Comparison of ENCODE assay signal across 9 mouse cellular contexts in genomic region chr17:35813653-35814052, GRCm38 (mm10). TPM values are rescaled to one million over a fixed set of nuclear protein-coding genes. Genes with fewer than 3 reads are reported as not detected.
DNase-seq lines count a peak whose midpoint lies in the region; ATAC-seq and TF ChIP-seq lines count a peak whose summit lies in the region.
"Had no signal": no experiment of that assay in that cellular context is flagged by ENCODE, and none has a peak within 500 bp of the region (broad histone marks: within the 10 kb centered on the region; RNA-seq: fewer than 3 reads in every experiment).

No protein-coding gene starts in this region.

- 0 out of 2 replicates have a peak, but pooled peaks have one; percentile 8 for ATAC-seq in kidney, embryonic 16.5 days (ENCODE audit: low FRiP score, low TSS enrichment)
- no peak for ATAC-seq in kidney, embryonic 14.5 days (ENCODE audit: low FRiP score, low TSS enrichment)
- ATAC-seq in megakaryocyte, adult 5-6 weeks (ENCODE audit: poor library complexity, severe bottlenecking), result 0 out of 2 replicates have a peak, but pooled peaks have one; percentile 21
- ATAC-seq in monocyte, adult 5-6 weeks (replicated peaks; ENCODE audit: insufficient number of reproducible peaks, low FRiP score, low TSS enrichment, poor library complexity, severe bottlenecking), result no peak; the same call in 1 of the 2 replicates

- TF ChIP-seq POLR2A in cortical plate, adult 2 months (IDR thresholded peaks at IDR 0.05; ENCODE audit: extremely low read depth, insufficient read depth, low read length), result no peak

- H3K4me1 ChIP-seq in kidney, embryonic 16.5 days (ENCODE audit: insufficient read depth, low read length), result peaks cover 30% of the 10 kb centered on the region
- peaks cover 16% of the 10 kb centered on the region for H3K4me1 ChIP-seq in kidney, embryonic 14.5 days (ENCODE audit: control insufficient read depth, insufficient read depth, low read length)
- no peaks in the 10 kb centered on the region for H3K4me1 ChIP-seq in cortical plate, adult 2 months (ENCODE audit: control insufficient read depth, insufficient read depth, low read length)

- no peak overlapping the region for H3K4me3 ChIP-seq in kidney, embryonic 16.5 days (ENCODE audit: low read length)
- H3K4me3 ChIP-seq in kidney, embryonic 14.5 days (ENCODE audit: low read length), result no peak overlapping the region
- no peak overlapping the region for H3K4me3 ChIP-seq in cortical plate, adult 2 months (ENCODE audit: insufficient read depth, low read length)
- H3K4me3 ChIP-seq: erythroblast, embryonic 14.5 days had no signal

- H3K27ac ChIP-seq in kidney, embryonic 16.5 days (ENCODE audit: low read length), result peak overlapping the region; percentile 75
- H3K27ac ChIP-seq in kidney, embryonic 14.5 days (ENCODE audit: low read depth, low read length), result no peak overlapping the region; the same call in 1 of the 2 replicates
- H3K27ac ChIP-seq in cortical plate, adult 2 months (ENCODE audit: insufficient read depth, low read length), result peak overlapping the region; percentile 36

- no peaks in the 10 kb centered on the region for H3K27me3 ChIP-seq in kidney, embryonic 16.5 days (ENCODE audit: insufficient read depth, low read length)
- H3K27me3 ChIP-seq in kidney, embryonic 14.5 days (ENCODE audit: control insufficient read depth, insufficient read depth, low read length), result no peaks in the 10 kb centered on the region

- DNase-seq in CD8-positive naive resting alpha-beta T cell, adult 2 months (ENCODE audit: low read depth in 2 of 2, low spot score in 2 of 2), result peak; percentile 53 to 58
- DNase-seq in ovary, postnatal 10 days (ENCODE audit: low spot score), result no peak
- DNase-seq in right cerebral cortex, adult 18-20 months, result no peak

- no peak overlapping the region for H3K4me2 ChIP-seq in kidney, embryonic 16.5 days (replicated peaks; ENCODE audit: low read depth, low read length)
- no peak overlapping the region for H3K4me2 ChIP-seq in kidney, embryonic 14.5 days (replicated peaks; ENCODE audit: low read depth, low read length)

- H3K9ac ChIP-seq in kidney, embryonic 16.5 days (replicated peaks; ENCODE audit: low read length), result no peak overlapping the region
- H3K9ac ChIP-seq in kidney, embryonic 14.5 days (ENCODE audit: low read depth, low read length), result no peak overlapping the region

- WGBS in kidney, embryonic 16.5 days, result 79% methylated on average over 7 of the region's 7 CpGs
- 84% methylated on average over 7 of the region's 7 CpGs for WGBS in kidney, embryonic 14.5 days

- no peaks in the 10 kb centered on the region for H3K9me3 ChIP-seq in kidney, embryonic 16.5 days (ENCODE audit: low read length)
- no peaks in the 10 kb centered on the region for H3K9me3 ChIP-seq in kidney, embryonic 14.5 days (ENCODE audit: control insufficient read depth, low read length)

- no peak for TF ChIP-seq CTCF in cortical plate, adult 2 months (IDR thresholded peaks at IDR 0.05; ENCODE audit: extremely low read depth, insufficient read depth, low read length)

- H3K36me3 ChIP-seq in kidney, embryonic 16.5 days (ENCODE audit: insufficient read depth, low read length), result no peaks in the 10 kb centered on the region
- no peaks in the 10 kb centered on the region for H3K36me3 ChIP-seq in kidney, embryonic 14.5 days (ENCODE audit: control insufficient read depth, insufficient read depth, low read length)

RNA-seq across cellular contexts. Expression of gene Ier3, which starts 7.8 kb away (rescaled TPM):
- 33.5 and 40.4 TPM in 2 replicates for polyA plus RNA-seq in kidney, embryonic 16.5 days (2015; fragmentation: Nextera tagmentation; extraction: Ambion mirVana)
- polyA plus RNA-seq in kidney, embryonic 14.5 days (2014; fragmentation: Nextera tagmentation; extraction: Ambion mirVana), result 6.8 and 7.7 TPM in 2 replicates
- 13.4 and 18.4 TPM in 2 replicates for polyA plus RNA-seq in cortical plate, adult 2 months (2012; rRNA removed)
- 21.1 and 22.8 TPM in 2 replicates for total RNA-seq in megakaryocyte, adult 5-6 weeks (2015)
- 15.7 and 20.5 TPM in 2 replicates for total RNA-seq in megakaryocyte, adult 5-6 weeks (2017)
- total RNA-seq in monocyte, adult 5-6 weeks (2017), result 17.2 to 77.7 TPM (median 52.8 TPM) in 3 replicates

RNA-seq across cellular contexts. Expression of gene Flot1, which starts 9.4 kb away (rescaled TPM):
- polyA plus RNA-seq in kidney, embryonic 16.5 days (2015; fragmentation: Nextera tagmentation; extraction: Ambion mirVana), result 52.7 and 56.9 TPM in 2 replicates
- polyA plus RNA-seq in kidney, embryonic 14.5 days (2014; fragmentation: Nextera tagmentation; extraction: Ambion mirVana), result 35.9 and 36.1 TPM in 2 replicates
- 212 and 223 TPM in 2 replicates for polyA plus RNA-seq in cortical plate, adult 2 months (2012; rRNA removed)
- 73.5 and 95.0 TPM in 2 replicates for total RNA-seq in megakaryocyte, adult 5-6 weeks (2015)
- 124 and 127 TPM in 2 replicates for total RNA-seq in megakaryocyte, adult 5-6 weeks (2017)
- total RNA-seq in monocyte, adult 5-6 weeks (2017), result 70.0 to 84.2 TPM (median 77.9 TPM) in 3 replicates

RNA-seq across cellular contexts. Expression of gene Tubb5, which starts 24.5 kb away (rescaled TPM):
- 905 and 985 TPM in 2 replicates for polyA plus RNA-seq in kidney, embryonic 16.5 days (2015; fragmentation: Nextera tagmentation; extraction: Ambion mirVana)
- 1,061 and 1,103 TPM in 2 replicates for polyA plus RNA-seq in kidney, embryonic 14.5 days (2014; fragmentation: Nextera tagmentation; extraction: Ambion mirVana)
- 453 and 474 TPM in 2 replicates for polyA plus RNA-seq in cortical plate, adult 2 months (2012; rRNA removed)
- 649 TPM in 2 replicates for total RNA-seq in megakaryocyte, adult 5-6 weeks (2015)
- total RNA-seq in megakaryocyte, adult 5-6 weeks (2017), result 751 and 811 TPM in 2 replicates
- 138 to 179 TPM (median 139 TPM) in 3 replicates for total RNA-seq in monocyte, adult 5-6 weeks (2017)

RNA-seq across cellular contexts. Expression of gene Mdc1, which starts 27.7 kb away (rescaled TPM):
- polyA plus RNA-seq in kidney, embryonic 16.5 days (2015; fragmentation: Nextera tagmentation; extraction: Ambion mirVana), result 16.3 and 16.7 TPM in 2 replicates
- polyA plus RNA-seq in kidney, embryonic 14.5 days (2014; fragmentation: Nextera tagmentation; extraction: Ambion mirVana), result 13.1 and 16.5 TPM in 2 replicates
- polyA plus RNA-seq in cortical plate, adult 2 months (2012; rRNA removed), result 7.7 and 8.4 TPM in 2 replicates
- total RNA-seq in megakaryocyte, adult 5-6 weeks (2015), result 37.6 and 62.8 TPM in 2 replicates
- 17.3 and 18.6 TPM in 2 replicates for total RNA-seq in megakaryocyte, adult 5-6 weeks (2017)
- 10.9 to 26.0 TPM (median 11.1 TPM) in 3 replicates for total RNA-seq in monocyte, adult 5-6 weeks (2017)

RNA-seq across cellular contexts. Expression of gene Nrm, which starts 47.5 kb away (rescaled TPM):
- polyA plus RNA-seq in kidney, embryonic 16.5 days (2015; fragmentation: Nextera tagmentation; extraction: Ambion mirVana), result 63.3 and 67.0 TPM in 2 replicates
- 53.2 and 65.2 TPM in 2 replicates for polyA plus RNA-seq in kidney, embryonic 14.5 days (2014; fragmentation: Nextera tagmentation; extraction: Ambion mirVana)
- 7.5 and 9.3 TPM in 2 replicates for polyA plus RNA-seq in cortical plate, adult 2 months (2012; rRNA removed)
- total RNA-seq in megakaryocyte, adult 5-6 weeks (2015), result 88.5 and 114 TPM in 2 replicates
- 80.1 and 82.8 TPM in 2 replicates for total RNA-seq in megakaryocyte, adult 5-6 weeks (2017)
- 18.1 to 25.9 TPM (median 25.6 TPM) in 3 replicates for total RNA-seq in monocyte, adult 5-6 weeks (2017)

Comparison
In these comparisons a context has a peak if more than half of its experiments do, and no peak if none do; other contexts are left out.
1. ATAC-seq: peak in kidney, embryonic 16.5 days (single experiment) and megakaryocyte, adult 5-6 weeks (single experiment); none in kidney, embryonic 14.5 days (single experiment) and monocyte, adult 5-6 weeks (single experiment).
2. DNase-seq: peak in CD8-positive naive resting alpha-beta T cell, adult 2 months (2 of 2); none in ovary, postnatal 10 days (single experiment) and right cerebral cortex, adult 18-20 months (single experiment).